Mouse (Mus musculus) hindbrain, embryonic 16.5 days (tissue): ENCODE measurements around the gene Gm45062. TPM values are rescaled to one million over a fixed set of nuclear protein-coding genes. Genes with fewer than 3 reads are reported as not detected.

Experiments used
- ATAC-seq: fragments of 200-750 bp; cut with Nextera tagmentation; 2 replicates; pipeline ENCODE4 v1.8.0; 2017; ENCODE audit warnings: moderate TSS enrichment, moderate library complexity
- H3K27ac ChIP-seq: fragments of 300-500 bp; sonication (generic); 2 replicates; pipeline ENCODE4 v1.5.1; 2014; ENCODE audit warnings: low read depth, mild to moderate bottlenecking, control low read depth, low read length, moderate library complexity
- H3K27me3 ChIP-seq: fragments of 300-500 bp; sonication (generic); replicated peaks from 2 replicates; pipeline ENCODE4 v1.6.1; 2014; ENCODE audit warnings: low read length; ENCODE audit not compliant: control insufficient read depth, insufficient read depth
- H3K36me3 ChIP-seq: fragments of 300-500 bp; sonication (generic); 2 replicates; pipeline ENCODE4 v1.6.1; 2014; ENCODE audit warnings: mild to moderate bottlenecking, low read length, moderate library complexity, mixed read lengths; ENCODE audit not compliant: control insufficient read depth, insufficient read depth
- H3K4me1 ChIP-seq: fragments of 300-500 bp; sonication (generic); 2 replicates; pipeline ENCODE4 v1.6.1; 2014; ENCODE audit warnings: low read depth, low read length; ENCODE audit not compliant: control insufficient read depth, insufficient read depth
- H3K4me2 ChIP-seq: fragments of 300-500 bp; sonication (generic); 2 replicates; pipeline ENCODE4 v1.6.1; 2014; ENCODE audit warnings: mild to moderate bottlenecking, low read length, control low read depth, moderate library complexity
- H3K4me3 ChIP-seq: fragments of 300-500 bp; sonication (generic); 2 replicates; pipeline ENCODE4 v1.5.1; 2014; ENCODE audit warnings: mild to moderate bottlenecking, low read length, control low read depth, moderate library complexity
- H3K9ac ChIP-seq: fragments of 300-500 bp; sonication (generic); 2 replicates; pipeline ENCODE4 v1.6.1; 2014; ENCODE audit warnings: low read depth, mild to moderate bottlenecking, control low read depth, low read length, moderate library complexity
- H3K9me3 ChIP-seq: fragments of 300-500 bp; sonication (generic); 2 replicates; pipeline ENCODE4 v1.6.1; 2014; ENCODE audit warnings: mild to moderate bottlenecking, low read length, moderate library complexity; ENCODE audit not compliant: control insufficient read depth
- WGBS: fragments of 180-500 bp; shearing (Covaris S2); extraction: QIAGEN DNeasy Blood & Tissue Kit; methylation state at CpG from one replicate; pipeline ENCODE4 v1.1.7; 2014; 5-methylcytosine and 5-hydroxymethylcytosine counted together
- polyA plus RNA-seq: library from polyadenylated mRNA; unstranded; fragments of >200 nt; fragmentation: Nextera tagmentation; extraction: Ambion mirVana; gene quantifications from 2 replicates; pipeline ENCODE4 v1.2.1, GENCODE M21; 2015

Gm45062 gene
- polyA plus RNA-seq, 1 experiment from 2014 or later, result 11.1 TPM

- H3K9ac ChIP-seq, result no peak overlapping the region
- no peak overlapping the region for H3K27ac ChIP-seq
- H3K36me3 ChIP-seq, result no peaks in the 10 kb centered on the region
- peaks cover 16% of the 10 kb centered on the region for H3K4me1 ChIP-seq
- H3K4me2 ChIP-seq, result no peak overlapping the region
- H3K4me3 ChIP-seq, result no peak overlapping the region
- H3K9me3 ChIP-seq, result no peaks in the 10 kb centered on the region
- H3K27me3 ChIP-seq, result no peaks in the 10 kb centered on the region
- no peak for ATAC-seq
- WGBS, result 89% methylated on average over 4 of the region's 4 CpGs
Observed at GRCm38 (mm10) chr6:8354846-8355245, 95.6 kb downstream of the Gm45062 start.

GRCm38 (mm10) chr6:8358232-8358631, 99.0 kb downstream of the Gm45062 start:
- Histone ChIP-seq H3K36me3 (no peaks in the 10 kb centered on the region), H3K4me1 (peaks cover 8% of the 10 kb centered on the region), H3K27ac (no peak overlapping the region), H3K9me3 (no peaks in the 10 kb centered on the region), H3K4me2 (no peak overlapping the region), H3K27me3 (no peaks in the 10 kb centered on the region), H3K4me3 (no peak overlapping the region), H3K9ac (no peak overlapping the region)
- no peak for ATAC-seq
- WGBS, result 72% methylated on average over 2 of the region's 2 CpGs

- WGBS, result 52% methylated on average over 2 of the region's 2 CpGs
Observed at GRCm38 (mm10) chr6:8358782-8359181, 99.5 kb downstream of the Gm45062 start.

GRCm38 (mm10) chr6:8360805-8361204, 101.6 kb downstream of the Gm45062 start:
- H3K4me3 ChIP-seq, result no peak overlapping the region
- no peaks in the 10 kb centered on the region for H3K4me1 ChIP-seq
- ATAC-seq, result no peak
- H3K36me3 ChIP-seq, result 0 out of 2 replicates have a peak, but pooled peaks cover 2% of the 10 kb centered on the region
- H3K27ac ChIP-seq, result no peak overlapping the region
- H3K9me3 ChIP-seq, result no peaks in the 10 kb centered on the region
- whole genome bisulfite sequencing, result 86% methylated on average over 7 of the region's 7 CpGs
- H3K9ac ChIP-seq, result no peak overlapping the region
- H3K4me2 ChIP-seq, result no peak overlapping the region
- H3K27me3 ChIP-seq, result no peaks in the 10 kb centered on the region

More at GRCm38 (mm10) chr6:8358782-8359181, 99.5 kb downstream of the Gm45062 start:
- Histone ChIP-seq H3K27me3 (no peaks in the 10 kb centered on the region), H3K4me3 (no peak overlapping the region), H3K9ac (no peak overlapping the region), H3K4me1 (peaks cover 2% of the 10 kb centered on the region; the same call in 1 of the 2 replicates), H3K36me3 (no peaks in the 10 kb centered on the region), H3K4me2 (no peak overlapping the region), H3K9me3 (no peaks in the 10 kb centered on the region), H3K27ac (no peak overlapping the region)
- no peak for ATAC-seq

GRCm38 (mm10) chr6:8364033-8364756, 104.9 kb downstream of the Gm45062 start:
- Histone ChIP-seq H3K27ac (no peak overlapping the region), H3K4me1 (no peaks in the 10 kb centered on the region), H3K9ac (no peak overlapping the region), H3K27me3 (no peaks in the 10 kb centered on the region), H3K9me3 (no peaks in the 10 kb centered on the region), H3K36me3 (0 out of 2 replicates have a peak, but pooled peaks cover 2% of the 10 kb centered on the region), H3K4me2 (no peak overlapping the region; the same call in 1 of the 2 replicates), H3K4me3 (no peak overlapping the region)
- no peak for ATAC-seq
- 58% methylated on average over 12 of the region's 12 CpGs for WGBS

GRCm38 (mm10) chr6:8364757-8365150, 105.5 kb downstream of the Gm45062 start:
- H3K9ac ChIP-seq, result no peak overlapping the region

GRCm38 (mm10) chr6:8367675-8368074, 108.4 kb downstream of the Gm45062 start:
- Histone ChIP-seq H3K4me3 (no peak overlapping the region), H3K9ac (no peak overlapping the region), H3K9me3 (no peaks in the 10 kb centered on the region), H3K27me3 (no peaks in the 10 kb centered on the region), H3K4me1 (no peaks in the 10 kb centered on the region), H3K36me3 (0 out of 2 replicates have a peak, but pooled peaks cover 2% of the 10 kb centered on the region), H3K4me2 (no peak overlapping the region), H3K27ac (no peak overlapping the region)
- ATAC-seq, result no peak
- WGBS, result 93% methylated on average over 4 of the region's 4 CpGs

More at GRCm38 (mm10) chr6:8364757-8365150, 105.5 kb downstream of the Gm45062 start:
- H3K4me3 ChIP-seq, result no peak overlapping the region
- H3K4me1 ChIP-seq, result no peaks in the 10 kb centered on the region
- H3K4me2 ChIP-seq, result no peak overlapping the region
- H3K36me3 ChIP-seq, result 0 out of 2 replicates have a peak, but pooled peaks cover 2% of the 10 kb centered on the region
- WGBS, result 89% methylated on average over 11 of the region's 11 CpGs
- H3K27ac ChIP-seq, result no peak overlapping the region
- no peaks in the 10 kb centered on the region for H3K27me3 ChIP-seq
- ATAC-seq, result no peak
- no peaks in the 10 kb centered on the region for H3K9me3 ChIP-seq

- no peaks in the 10 kb centered on the region for H3K9me3 ChIP-seq
- 0 out of 2 replicates have a peak, but pooled peaks cover 2% of the 10 kb centered on the region for H3K36me3 ChIP-seq
- H3K4me2 ChIP-seq, result no peak overlapping the region
- 50% methylated on average over 2 of the region's 2 CpGs for WGBS
- no peaks in the 10 kb centered on the region for H3K4me1 ChIP-seq
- no peaks in the 10 kb centered on the region for H3K27me3 ChIP-seq
- H3K4me3 ChIP-seq, result no peak overlapping the region
- ATAC-seq, result no peak
- no peak overlapping the region for H3K9ac ChIP-seq
- no peak overlapping the region for H3K27ac ChIP-seq
Observed at GRCm38 (mm10) chr6:8368198-8368864, 109.1 kb downstream of the Gm45062 start.

GRCm38 (mm10) chr6:8370624-8371023, 111.4 kb downstream of the Gm45062 start:
- no peak overlapping the region for H3K9ac ChIP-seq
- no peaks in the 10 kb centered on the region for H3K9me3 ChIP-seq
- no peak overlapping the region for H3K4me3 ChIP-seq
- ATAC-seq, result peak; percentile 51; the same call in 1 of the 2 replicates
- no peaks in the 10 kb centered on the region for H3K27me3 ChIP-seq
- no peak overlapping the region for H3K27ac ChIP-seq
- H3K4me1 ChIP-seq, result no peaks in the 10 kb centered on the region
- WGBS, result 79% methylated on average over 3 of the region's 3 CpGs
- H3K36me3 ChIP-seq, result no peaks in the 10 kb centered on the region
- H3K4me2 ChIP-seq, result no peak overlapping the region
